Mouse (Mus musculus): ENCODE measurements around the gene Zbtb20. TPM values are rescaled to one million over a fixed set of nuclear protein-coding genes. Genes with fewer than 3 reads are reported as not detected.
A peak's percentile ranks its signal among the peaks of the same experiment; 100 is the strongest.

Gene Zbtb20
- total RNA-seq, 4 experiments from 2014 or later = 90.8 to 101 (median 92.1) TPM

- DNase-seq (ENCODE audit: low spot score in 2 of 2) = no peak
Measured at GRCm38 (mm10) chr16:43360112-43360511, 484.4 kb downstream of the Zbtb20 start.

GRCm38 (mm10) chr16:43360838-43361480 is 485.3 kb downstream of the Zbtb20 start:
- DNase-seq (ENCODE audit: low spot score in 2 of 2) = no peak

- DNase-seq (ENCODE audit: low spot score in 2 of 2) = peak; percentile 81 to 88
Measured at GRCm38 (mm10) chr16:43362651-43363300, 487.1 kb downstream of the Zbtb20 start.

GRCm38 (mm10) chr16:43363316-43363715 is 487.6 kb downstream of the Zbtb20 start:
- DNase-seq (ENCODE audit: low spot score in 2 of 2) = no peak

- DNase-seq (ENCODE audit: low spot score in 2 of 2) = peak; percentile 69 to 76
Measured at GRCm38 (mm10) chr16:43363751-43364515, 488.3 kb downstream of the Zbtb20 start.

- no peak for DNase-seq (ENCODE audit: low spot score in 2 of 2)
Measured at GRCm38 (mm10) chr16:43364516-43364910, 488.8 kb downstream of the Zbtb20 start.

- DNase-seq (ENCODE audit: low spot score in 2 of 2) = no peak
Measured at GRCm38 (mm10) chr16:43365277-43365676, 489.6 kb downstream of the Zbtb20 start.

GRCm38 (mm10) chr16:43370496-43371020 is 494.9 kb downstream of the Zbtb20 start:
- DNase-seq (ENCODE audit: low spot score in 2 of 2) = no peak

GRCm38 (mm10) chr16:43376782-43377181 is 501.1 kb downstream of the Zbtb20 start:
- DNase-seq (ENCODE audit: low spot score in 2 of 2) = no peak

- DNase-seq (ENCODE audit: low spot score in 2 of 2) = no peak
Measured at GRCm38 (mm10) chr16:43379351-43380325, 504.0 kb downstream of the Zbtb20 start.

GRCm38 (mm10) chr16:43381183-43381582 is 505.5 kb downstream of the Zbtb20 start:
- DNase-seq (ENCODE audit: low spot score in 2 of 2) = no peak

- DNase-seq (ENCODE audit: low spot score in 2 of 2) = peak; percentile 51 to 61
Measured at GRCm38 (mm10) chr16:43383149-43383740, 507.6 kb downstream of the Zbtb20 start.

GRCm38 (mm10) chr16:43384953-43385619 is 509.4 kb downstream of the Zbtb20 start:
- DNase-seq (ENCODE audit: low spot score in 2 of 2) = no peak

GRCm38 (mm10) chr16:43385620-43386210 is 510.0 kb downstream of the Zbtb20 start:
- no peak for DNase-seq (ENCODE audit: low spot score in 2 of 2)

- no peak for DNase-seq (ENCODE audit: low spot score in 2 of 2)
Measured at GRCm38 (mm10) chr16:43386426-43386825, 510.7 kb downstream of the Zbtb20 start.

GRCm38 (mm10) chr16:43388389-43388788 is 512.7 kb downstream of the Zbtb20 start:
- no peak for DNase-seq (ENCODE audit: low spot score in 2 of 2)

GRCm38 (mm10) chr16:43390387-43390786 is 514.7 kb downstream of the Zbtb20 start:
- no peak for DNase-seq (ENCODE audit: low spot score in 2 of 2)

- peak; percentile 38 to 70 for DNase-seq (ENCODE audit: low spot score in 2 of 2)
Measured at GRCm38 (mm10) chr16:43393382-43393781, 517.7 kb downstream of the Zbtb20 start.

GRCm38 (mm10) chr16:43394013-43394568 is 518.4 kb downstream of the Zbtb20 start:
- no peak for DNase-seq (ENCODE audit: low spot score in 2 of 2)

All from gastrocnemius, adult 8-10 months (tissue).